Mouse (Mus musculus): Measurements from ENCODE around the gene Derl2. TPM values are rescaled to one million over a fixed set of nuclear protein-coding genes. Genes with fewer than 3 reads are reported as not detected.
A peak's percentile ranks its signal among the peaks of the same experiment; 100 is the strongest.

The Derl2 gene
- total and polyA plus RNA-seq, 2 experiments from 2014 or later, result 25.1 to 35.0 TPM

- no peaks in the 10 kb centered on the region for H3K27me3 ChIP-seq (ENCODE audit: insufficient read depth, low read length)
- WGBS, result 15% methylated on average over 24 of the region's 24 CpGs
- ATAC-seq (peak; percentile 34), DNase-seq (no peak)
- H3K36me3 ChIP-seq (ENCODE audit: insufficient read depth), result peaks cover 30% of the 10 kb centered on the region
- peak overlapping the region; percentile 81 for H3K4me2 ChIP-seq (ENCODE audit: low read depth)
- H3K9me3 ChIP-seq (ENCODE audit: low read length), result no peaks in the 10 kb centered on the region
- H3K9ac ChIP-seq, result peak overlapping the region; percentile 53
- peak overlapping the region; percentile 90 for H3K27ac ChIP-seq (ENCODE audit: low read depth, low read length)
- peak overlapping the region; percentile 92 for H3K4me3 ChIP-seq (ENCODE audit: low read depth, low read length)
- peak; percentile 52 for TF ChIP-seq CTCF (IDR thresholded peaks at IDR 0.05; ENCODE audit: low read depth)
- H3K4me1 ChIP-seq (ENCODE audit: insufficient read depth), result peaks cover 8% of the 10 kb centered on the region
Observed at GRCm38 (mm10) chr11:70970560-70971540, 48.8 kb downstream of the Derl2 start.

- Histone ChIP-seq H3K27me3 (ENCODE audit: insufficient read depth, low read length) (no peaks in the 10 kb centered on the region), H3K9me3 (ENCODE audit: low read length) (no peaks in the 10 kb centered on the region), H3K27ac (ENCODE audit: low read depth, low read length) (peak within 1 kb of the TSS; percentile 90), H3K4me3 (ENCODE audit: low read depth, low read length) (peak within 1 kb of the TSS; percentile 92), H3K4me1 (ENCODE audit: insufficient read depth) (peaks cover 8% of the 10 kb centered on the region), H3K36me3 (ENCODE audit: insufficient read depth) (peaks cover 29% of the 10 kb centered on the region), H3K4me2 (ENCODE audit: low read depth) (peak within 1 kb of the TSS; percentile 81), H3K9ac (peak within 1 kb of the TSS; percentile 78)
- ATAC-seq, result peak; percentile 98
- WGBS, result under 1% methylated on average over 43 of the region's 43 CpGs
- peak; percentile 98 for DNase-seq
- no peak for TF ChIP-seq CTCF (IDR thresholded peaks at IDR 0.05; ENCODE audit: low read depth)
Observed at GRCm38 (mm10) chr11:70969821-70970559, 49.7 kb downstream of the Derl2 start, which contains the start of the genes Nup88 and Rpain. Nup88 (minus strand) TSS chr11:70969973. Rpain (plus strand) TSS chr11:70970213.

DNA sequence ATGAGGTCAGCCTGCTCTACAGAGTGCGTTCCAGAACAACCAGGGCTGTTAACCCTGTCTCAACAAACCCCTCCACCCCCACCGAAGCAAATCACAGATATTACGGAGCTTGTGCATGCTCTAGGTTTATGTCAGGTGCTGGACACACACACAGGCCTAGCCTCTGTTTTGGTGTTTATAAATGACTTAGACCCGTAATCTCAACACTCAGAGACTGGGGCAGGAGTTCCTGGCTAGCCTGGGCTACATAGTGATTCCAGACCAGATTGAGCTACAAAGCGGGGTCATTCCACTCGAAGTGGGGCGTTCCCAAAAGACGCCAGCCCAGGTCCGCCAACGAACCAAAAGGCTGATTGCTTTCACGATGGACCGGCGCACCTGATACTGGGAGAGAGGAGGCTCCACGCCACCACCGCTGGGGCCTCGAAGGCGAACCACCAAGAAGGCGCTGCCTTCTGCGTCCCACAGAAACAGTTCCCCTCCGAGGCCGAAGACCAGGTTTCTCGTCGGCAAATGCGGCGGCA lies 50.3 kb downstream of the Derl2 start:
- Histone ChIP-seq H3K9ac (peak overlapping the region; percentile 78), H3K4me3 (ENCODE audit: low read depth, low read length) (peak overlapping the region; percentile 92), H3K4me2 (ENCODE audit: low read depth) (peak overlapping the region; percentile 72), H3K9me3 (ENCODE audit: low read length) (no peaks in the 10 kb centered on the region), H3K27me3 (ENCODE audit: insufficient read depth, low read length) (no peaks in the 10 kb centered on the region), H3K36me3 (ENCODE audit: insufficient read depth) (peaks cover 29% of the 10 kb centered on the region), H3K4me1 (ENCODE audit: insufficient read depth) (peaks cover 8% of the 10 kb centered on the region), H3K27ac (ENCODE audit: low read depth, low read length) (peak overlapping the region; percentile 90)
- DNase-seq (no peak), ATAC-seq (peak; percentile 4; the same call in 1 of the 2 replicates)
- TF ChIP-seq CTCF (IDR thresholded peaks at IDR 0.05; ENCODE audit: low read depth), result no peak
- under 1% methylated on average over 25 of the region's 25 CpGs for WGBS

DNA sequence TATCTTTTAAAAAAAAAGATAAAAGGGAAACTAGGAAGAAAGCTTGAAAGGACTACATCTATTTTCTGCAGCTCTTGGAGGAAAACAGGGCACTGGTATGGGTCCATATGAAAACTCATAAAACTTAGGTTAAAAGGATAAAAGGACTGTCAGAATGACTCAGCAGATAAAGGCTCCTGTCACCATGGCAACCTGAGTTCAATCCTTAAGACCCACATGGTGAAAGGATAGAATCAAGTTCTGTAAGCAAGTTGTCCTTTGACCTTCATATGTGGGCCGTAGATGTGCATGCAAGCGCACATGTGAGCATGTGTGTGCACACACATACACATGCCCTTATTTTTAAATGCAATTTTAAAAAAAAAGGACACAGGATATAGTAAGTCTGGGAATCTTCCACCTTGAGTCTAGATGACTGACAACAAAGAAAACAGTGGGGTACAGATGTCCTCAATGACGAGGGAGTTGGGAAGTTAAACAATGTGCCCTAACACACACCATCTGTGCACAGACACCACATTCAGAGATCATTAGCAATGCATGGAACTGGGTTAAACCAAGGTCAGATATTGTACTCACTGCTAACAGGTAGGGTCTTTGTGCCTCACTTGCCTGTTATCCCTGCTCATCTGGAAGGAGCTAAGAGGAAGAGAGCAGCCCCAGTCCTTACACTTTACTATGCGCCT lies 55.3 kb downstream of the Derl2 start:
- no peak overlapping the region for H3K27ac ChIP-seq (ENCODE audit: low read depth, low read length)
- H3K4me1 ChIP-seq (ENCODE audit: insufficient read depth), result peaks cover 8% of the 10 kb centered on the region
- 74% methylated on average over 4 of the region's 4 CpGs for WGBS
- no peaks in the 10 kb centered on the region for H3K9me3 ChIP-seq (ENCODE audit: low read length)
- DNase-seq, result no peak
- no peak overlapping the region for H3K4me3 ChIP-seq (ENCODE audit: low read depth, low read length)
- ATAC-seq, result no peak
- TF ChIP-seq CTCF (IDR thresholded peaks at IDR 0.05; ENCODE audit: low read depth), result no peak
- no peak overlapping the region for H3K4me2 ChIP-seq (ENCODE audit: low read depth)
- H3K27me3 ChIP-seq (ENCODE audit: insufficient read depth, low read length), result no peaks in the 10 kb centered on the region
- peaks cover 61% of the 10 kb centered on the region for H3K36me3 ChIP-seq (ENCODE audit: insufficient read depth)
- no peak overlapping the region for H3K9ac ChIP-seq

GRCm38 (mm10) chr11:70960786-70961554 lies 58.7 kb downstream of the Derl2 start:
- TF ChIP-seq CTCF (IDR thresholded peaks at IDR 0.05; ENCODE audit: low read depth), result no peak
- ATAC-seq, result no peak
- Histone ChIP-seq H3K27me3 (ENCODE audit: insufficient read depth, low read length) (no peaks in the 10 kb centered on the region), H3K4me1 (ENCODE audit: insufficient read depth) (no peaks in the 10 kb centered on the region), H3K36me3 (ENCODE audit: insufficient read depth) (peaks cover 83% of the 10 kb centered on the region), H3K4me3 (ENCODE audit: low read depth, low read length) (no peak overlapping the region), H3K9ac (no peak overlapping the region), H3K9me3 (ENCODE audit: low read length) (no peaks in the 10 kb centered on the region), H3K27ac (ENCODE audit: low read depth, low read length) (no peak overlapping the region), H3K4me2 (ENCODE audit: low read depth) (no peak overlapping the region)
- no peak for DNase-seq
- WGBS, result 90% methylated on average over 5 of the region's 5 CpGs

Other genes starting within 250 kb of the Derl2 start
- not detected in 2 replicates for gene Scimp, start 207.3 kb downstream of the Derl2 start, total RNA-seq (2014; rRNA removed)
- 0.15 TPM in 1 of 2 replicates, not detected in the other for gene Scimp, start 207.3 kb downstream of the Derl2 start, polyA plus RNA-seq (2015; fragmentation: Nextera tagmentation; extraction: Ambion mirVana)
- 107 and 109 TPM in 2 replicates for gene Rabep1, start 175.1 kb downstream of the Derl2 start, total RNA-seq (2014; rRNA removed)
- gene Rabep1, start 175.1 kb downstream of the Derl2 start, polyA plus RNA-seq (2015; fragmentation: Nextera tagmentation; extraction: Ambion mirVana), result 81.5 and 103 TPM in 2 replicates
- gene Nup88, start 49.9 kb downstream of the Derl2 start, total RNA-seq (2014; rRNA removed), result 98.1 and 103 TPM in 2 replicates
- 101 and 102 TPM in 2 replicates for gene Nup88, start 49.9 kb downstream of the Derl2 start, polyA plus RNA-seq (2015; fragmentation: Nextera tagmentation; extraction: Ambion mirVana)
- 24.7 and 44.0 TPM in 2 replicates for gene Rpain, start 49.6 kb downstream of the Derl2 start, total RNA-seq (2014; rRNA removed)
- 54.7 and 61.9 TPM in 2 replicates for gene Rpain, start 49.6 kb downstream of the Derl2 start, polyA plus RNA-seq (2015; fragmentation: Nextera tagmentation; extraction: Ambion mirVana)
- 19.5 and 24.3 TPM in 2 replicates for gene C1qbp, start 36.8 kb downstream of the Derl2 start, total RNA-seq (2014; rRNA removed)
- gene C1qbp, start 36.8 kb downstream of the Derl2 start, polyA plus RNA-seq (2015; fragmentation: Nextera tagmentation; extraction: Ambion mirVana), result 225 and 233 TPM in 2 replicates
- gene Dhx33, start 15.4 kb downstream of the Derl2 start, total RNA-seq (2014; rRNA removed), result 25.8 and 26.7 TPM in 2 replicates
- gene Dhx33, start 15.4 kb downstream of the Derl2 start, polyA plus RNA-seq (2015; fragmentation: Nextera tagmentation; extraction: Ambion mirVana), result 7.4 and 9.7 TPM in 2 replicates
- gene Mis12, start 230 bp downstream of the Derl2 start, total RNA-seq (2014; rRNA removed), result 15.3 and 19.3 TPM in 2 replicates
- 8.0 and 13.9 TPM in 2 replicates for gene Mis12, start 230 bp downstream of the Derl2 start, polyA plus RNA-seq (2015; fragmentation: Nextera tagmentation; extraction: Ambion mirVana)
- gene 6330403K07Rik, start 13.7 kb upstream of the Derl2 start, total RNA-seq (2014; rRNA removed), result 611 and 642 TPM in 2 replicates
- 634 and 640 TPM in 2 replicates for gene 6330403K07Rik, start 13.7 kb upstream of the Derl2 start, polyA plus RNA-seq (2015; fragmentation: Nextera tagmentation; extraction: Ambion mirVana)
- not detected in 2 replicates for gene Nlrp1a, start 124.9 kb upstream of the Derl2 start, total RNA-seq (2014; rRNA removed)
- 0.04 TPM in 1 of 2 replicates, not detected in the other for gene Nlrp1a, start 124.9 kb upstream of the Derl2 start, polyA plus RNA-seq (2015; fragmentation: Nextera tagmentation; extraction: Ambion mirVana)
- gene Nlrp1b, start 210.9 kb upstream of the Derl2 start, total RNA-seq (2014; rRNA removed), result 0.08 and 0.14 TPM in 2 replicates
- 0.04 TPM in 1 of 2 replicates, not detected in the other for gene Nlrp1b, start 210.9 kb upstream of the Derl2 start, polyA plus RNA-seq (2015; fragmentation: Nextera tagmentation; extraction: Ambion mirVana)

All from forebrain, postnatal 0 days (tissue).